Mouse (Mus musculus) 3134 (cell line): ENCODE results near the gene Hoxd9.

Source experiments
- DNase-seq: peaks from one replicate; pipeline ENCODE4 v3.0.0-alpha.2; 2011; ENCODE audit warnings: low spot score; ENCODE audit not compliant: insufficient read length; ENCODE audit errors: extremely low read depth

The Hoxd9 gene

GRCm38 (mm10) chr2:74731799-74732512 is 34.4 kb downstream of the Hoxd9 start:
- DNase-seq: no peak

GRCm38 (mm10) chr2:74732513-74733316 is 35.2 kb downstream of the Hoxd9 start:
- no peak for DNase-seq

- DNase-seq: no peak
These were observed 35.8 kb downstream of the Hoxd9 start for GRCm38 (mm10) chr2:74733317-74733661.

GRCm38 (mm10) chr2:74733765-74734164 is 36.2 kb downstream of the Hoxd9 start:
- DNase-seq: no peak

GRCm38 (mm10) chr2:74734451-74734850 is 36.9 kb downstream of the Hoxd9 start:
- no peak for DNase-seq

- DNase-seq: no peak
These were observed 37.7 kb downstream of the Hoxd9 start for GRCm38 (mm10) chr2:74734996-74735811.

DNA sequence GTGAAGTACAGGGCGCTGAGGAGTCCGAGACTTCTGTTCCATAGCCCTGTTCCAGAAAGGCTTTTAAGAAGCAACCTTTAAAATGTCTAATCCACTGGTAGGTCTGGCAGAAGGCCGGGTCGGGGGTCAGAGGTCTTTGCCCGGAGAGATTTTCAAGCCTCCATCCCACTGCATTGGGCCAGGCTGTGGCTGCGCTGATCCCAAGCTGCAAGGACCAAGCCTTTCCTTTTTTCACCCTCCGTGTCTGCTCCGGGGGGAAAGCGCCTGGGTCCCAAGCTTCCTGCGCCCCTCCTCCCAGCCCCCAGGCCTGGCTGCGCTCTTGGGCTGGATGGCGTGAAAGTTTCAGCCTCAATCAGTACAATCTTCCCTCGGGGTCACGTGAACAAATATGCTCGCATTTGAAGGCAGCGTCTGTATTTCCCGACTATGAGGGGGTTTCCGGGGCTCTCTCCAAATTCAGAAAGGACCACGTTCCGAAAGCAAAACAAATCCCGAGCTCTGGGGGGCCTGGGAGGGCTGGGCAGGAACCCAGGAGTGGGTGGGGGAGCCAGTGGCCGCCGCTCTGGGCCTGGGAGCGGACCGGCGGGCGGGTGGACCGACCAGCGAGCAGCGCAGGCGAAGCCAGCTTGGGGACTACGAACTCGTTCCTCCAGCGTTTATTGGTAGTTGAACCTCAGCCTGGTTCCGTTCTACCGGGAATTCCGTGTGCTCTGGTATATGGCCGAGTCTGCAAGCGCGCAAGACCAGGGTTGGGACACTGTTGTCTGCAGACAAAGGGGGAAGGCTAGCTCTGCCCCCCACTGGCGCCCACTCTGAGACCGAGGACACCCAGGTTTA is 38.5 kb downstream of the Hoxd9 start:
- DNase-seq: no peak

DNA sequence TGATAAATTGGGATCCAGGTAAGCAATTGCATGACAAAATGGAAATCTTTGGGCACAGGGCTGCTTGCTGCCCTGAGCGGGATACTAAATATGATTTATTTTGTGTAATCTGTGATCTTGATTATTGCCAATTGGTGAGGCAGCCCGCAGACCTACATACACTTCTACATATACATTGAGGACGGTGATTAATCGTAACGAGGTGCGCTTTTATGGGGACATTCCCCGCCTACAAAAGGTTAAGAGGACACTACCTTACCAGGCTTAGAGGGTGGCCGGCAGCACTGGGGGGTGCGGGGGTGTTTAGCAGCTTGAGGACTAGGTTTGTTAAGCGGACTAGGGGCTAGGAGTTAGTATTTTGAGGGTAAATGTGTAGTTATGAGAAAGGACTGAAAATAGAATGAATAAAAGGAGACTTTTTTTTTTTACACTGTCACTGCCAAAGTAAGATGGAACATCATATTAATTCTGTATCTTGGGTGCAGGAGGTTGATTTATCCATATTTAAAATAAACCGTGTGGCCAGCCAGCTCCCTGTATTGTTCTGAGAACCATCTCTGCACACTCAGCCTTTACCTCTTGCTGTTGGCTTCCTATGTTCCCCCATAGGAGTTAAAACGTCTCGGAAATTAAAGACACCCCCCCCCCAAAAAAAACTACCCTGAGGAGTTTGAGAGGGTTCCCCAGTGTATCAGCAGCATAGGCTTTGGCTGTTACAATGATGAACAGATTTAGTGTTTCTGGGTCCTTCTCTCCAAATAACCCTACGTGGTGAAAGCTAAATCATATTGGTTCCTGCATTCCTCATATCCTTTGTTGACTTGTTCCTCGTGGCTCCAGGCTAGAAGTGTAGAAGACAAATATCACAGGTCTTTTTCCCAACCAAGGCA is 39.4 kb downstream of the Hoxd9 start:
- no peak for DNase-seq

- no peak for DNase-seq
These were observed 40.1 kb downstream of the Hoxd9 start for GRCm38 (mm10) chr2:74737578-74738070.

DNA sequence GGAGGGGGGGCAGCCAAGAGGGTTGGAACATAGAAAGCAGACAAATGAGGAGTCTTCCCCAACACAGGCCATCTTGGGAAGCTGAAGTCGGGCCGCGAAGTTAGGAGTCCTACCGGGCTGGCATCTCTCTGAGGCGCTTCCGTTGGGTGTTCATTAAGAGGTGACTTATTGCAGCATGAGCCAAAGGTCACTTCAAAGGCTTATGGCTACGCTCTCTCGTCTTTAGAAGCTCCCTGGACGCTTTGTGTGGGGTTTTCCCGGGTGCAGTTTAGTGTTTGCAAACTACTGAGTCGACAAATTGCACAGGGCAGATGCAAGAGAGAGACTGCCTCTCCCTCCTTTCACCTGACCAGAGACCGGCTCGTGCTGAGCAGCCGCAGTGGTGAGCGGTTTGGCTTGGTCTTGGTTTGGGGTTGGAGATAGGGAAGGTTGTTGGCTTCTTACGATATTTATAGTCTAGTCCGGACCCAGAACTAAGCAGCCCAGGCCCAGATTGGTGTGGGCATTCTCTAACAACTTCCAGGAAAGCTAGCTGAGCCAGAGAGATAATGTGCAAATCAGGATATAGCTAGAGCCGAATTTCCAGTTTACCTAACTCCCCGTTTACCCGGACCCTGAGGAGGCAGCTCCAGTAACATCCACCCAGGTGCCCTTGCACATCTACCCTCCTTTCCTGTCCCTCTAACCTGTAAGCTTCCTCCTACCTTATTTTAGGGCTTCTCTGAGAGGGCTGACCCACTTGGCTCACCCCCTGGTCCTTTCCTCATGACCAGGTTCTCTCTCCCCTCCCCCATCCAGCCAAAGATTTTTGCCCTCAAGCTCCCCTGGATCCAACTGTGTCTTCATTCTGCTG is 41.3 kb downstream of the Hoxd9 start:
- no peak for DNase-seq

DNA sequence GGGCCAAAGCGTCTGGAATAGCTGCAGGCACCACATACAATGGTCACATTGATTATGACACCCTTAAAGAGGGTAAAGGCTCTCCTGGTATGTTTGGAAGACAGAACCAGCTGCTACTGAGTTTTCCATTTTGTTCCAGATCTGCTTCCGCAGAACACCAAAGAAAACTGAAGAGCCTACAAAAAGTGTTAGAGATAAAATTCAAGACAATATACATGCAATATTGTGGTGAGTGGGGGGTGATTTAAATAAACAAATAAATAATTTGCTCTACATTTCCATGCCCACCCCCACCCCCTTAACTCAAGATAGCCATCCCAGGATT is 41.9 kb downstream of the Hoxd9 start:
- no peak for DNase-seq

- DNase-seq: no peak
These were observed 42.3 kb downstream of the Hoxd9 start for GRCm38 (mm10) chr2:74739869-74740268.

- no peak for DNase-seq
These were observed 43.0 kb downstream of the Hoxd9 start for GRCm38 (mm10) chr2:74740311-74741091.

DNA sequence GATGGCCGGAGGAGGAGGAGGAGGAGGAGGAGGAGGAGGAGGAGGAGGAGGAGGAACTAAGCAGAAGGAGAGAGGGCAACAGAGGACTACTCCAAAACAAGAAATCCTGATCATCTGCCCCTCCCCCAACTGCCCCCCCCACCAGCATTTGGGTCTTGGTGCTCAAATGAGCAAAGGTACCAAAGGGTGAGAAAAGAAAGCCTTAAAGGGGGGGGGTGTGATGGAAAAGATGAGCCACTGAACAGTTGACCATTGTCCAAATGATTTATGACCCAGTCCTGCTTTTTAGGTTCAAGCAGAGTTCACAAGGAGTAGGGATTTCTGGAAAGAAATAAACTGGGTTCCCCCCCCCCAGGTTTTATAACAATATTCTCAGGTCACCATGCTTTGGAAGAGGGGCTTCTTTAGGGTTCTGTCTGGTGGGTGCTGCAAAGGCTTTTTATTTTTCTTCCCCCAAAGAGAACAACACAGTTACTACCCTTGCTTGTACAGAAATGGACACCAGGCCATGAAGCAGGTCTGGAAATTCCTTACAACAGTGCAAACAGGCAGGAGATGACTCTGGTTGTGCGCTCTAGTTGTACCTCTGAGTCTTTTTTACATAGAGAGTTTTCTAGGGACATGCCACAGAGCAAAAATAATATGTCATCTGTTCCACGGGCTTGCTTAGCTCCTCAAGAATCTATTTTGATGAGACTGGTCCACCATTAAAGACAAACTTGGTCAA is 43.9 kb downstream of the Hoxd9 start:
- no peak for DNase-seq

DNA sequence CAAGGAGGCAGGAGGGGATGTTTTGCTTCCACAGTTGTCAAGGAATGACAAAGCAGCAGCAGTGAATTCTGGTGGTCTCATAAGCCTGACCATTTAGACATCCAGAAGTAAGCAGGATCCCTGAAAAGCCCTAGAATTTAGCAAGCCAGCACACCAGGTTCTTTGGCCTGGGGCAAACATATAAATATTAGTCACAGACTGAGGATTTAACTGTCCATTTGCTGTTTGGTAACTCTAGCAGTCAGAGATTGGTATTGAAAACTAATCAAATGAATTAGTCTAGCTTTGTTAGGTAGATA is 44.4 kb downstream of the Hoxd9 start:
- DNase-seq: no peak

- DNase-seq: no peak
These were observed 48.2 kb downstream of the Hoxd9 start for GRCm38 (mm10) chr2:74745540-74746297.
